8 mouse cellular contexts compared by ENCODE assay signal in the genomic region with DNA sequence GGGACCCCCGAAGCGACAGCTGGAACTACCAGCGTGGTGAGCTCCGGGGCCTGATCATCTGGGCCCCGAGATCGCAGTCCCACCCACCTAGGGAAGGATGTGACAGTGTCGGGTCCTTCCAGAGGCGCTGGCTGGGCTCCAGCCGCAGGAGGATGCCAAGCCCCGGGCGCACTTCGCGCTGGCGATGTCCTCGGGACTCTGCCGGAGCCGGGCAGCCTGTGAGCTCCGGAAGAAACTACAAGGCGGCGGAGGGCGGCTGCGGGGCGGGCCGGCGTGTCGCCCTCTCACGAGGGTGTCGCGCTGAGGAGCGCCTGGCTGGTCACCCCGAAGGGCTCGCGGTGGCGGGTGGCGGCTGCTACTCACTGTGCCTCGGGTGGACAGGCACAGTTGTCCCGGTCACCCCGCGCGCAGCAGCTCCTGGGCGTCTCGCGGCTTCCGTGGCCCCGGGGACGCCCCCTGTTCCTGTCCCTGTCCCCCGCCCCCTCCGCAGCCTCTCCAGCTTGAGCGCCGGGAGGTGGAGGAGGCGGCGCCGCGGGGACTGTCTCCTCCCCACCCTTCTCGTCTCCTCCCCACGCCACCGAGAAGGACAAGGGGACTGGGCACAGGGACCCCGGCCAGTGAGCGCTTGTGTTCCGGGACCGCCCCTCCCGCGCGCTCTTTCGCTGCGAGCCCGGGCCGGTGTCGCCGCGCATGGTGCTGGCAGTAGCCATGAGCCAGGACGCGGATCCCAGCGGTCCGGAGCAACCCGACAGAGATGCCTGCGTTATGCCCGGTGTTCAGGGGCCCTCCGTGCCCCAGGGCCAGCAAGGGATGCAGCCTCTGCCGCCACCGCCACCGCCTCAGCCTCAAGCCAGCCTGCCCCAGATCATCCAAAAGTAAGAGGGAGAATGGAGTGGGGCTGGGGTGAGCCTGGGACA. TPM values are rescaled to one million over a fixed set of nuclear protein-coding genes. Genes with fewer than 3 reads are reported as not detected.
DNase-seq lines count a peak whose midpoint lies in the region; ATAC-seq and TF ChIP-seq lines count a peak whose summit lies in the region.

Rbm20 (plus strand) TSS at position 589 of the 917 bp plus-strand sequence.

- no peaks in the 10 kb centered on the region for H3K9me3 ChIP-seq in ES-E14 (ENCODE audit: control insufficient read depth, insufficient read depth, low read depth, low read length)
- H3K9me3 ChIP-seq in embryonic facial prominence, embryonic 10.5 days = no peaks in the 10 kb centered on the region
- no peaks in the 10 kb centered on the region for H3K9me3 ChIP-seq in liver, embryonic 15.5 days (replicated peaks)
- H3K9me3 ChIP-seq in neural tube, embryonic 14.5 days (ENCODE audit: control insufficient read depth, low read length) = no peaks in the 10 kb centered on the region

- no peaks in the 10 kb centered on the region for H3K36me3 ChIP-seq in ES-E14 (ENCODE audit: control insufficient read depth, insufficient read depth, low read length, poor library complexity, severe bottlenecking)
- H3K36me3 ChIP-seq in embryonic facial prominence, embryonic 10.5 days (replicated peaks) = no peaks in the 10 kb centered on the region
- no peaks in the 10 kb centered on the region for H3K36me3 ChIP-seq in liver, embryonic 15.5 days (replicated peaks)
- no peaks in the 10 kb centered on the region for H3K36me3 ChIP-seq in neural tube, embryonic 14.5 days (ENCODE audit: control insufficient read depth, insufficient read depth, low read length)

- no peak within 1 kb of the TSS for H3K27ac ChIP-seq in ES-E14 (ENCODE audit: insufficient read depth, low read depth, low read length, poor library complexity, severe bottlenecking)
- H3K27ac ChIP-seq in embryonic facial prominence, embryonic 10.5 days (replicated peaks) = peak within 1 kb of the TSS; percentile 74
- no peak within 1 kb of the TSS for H3K27ac ChIP-seq in liver, embryonic 15.5 days (replicated peaks)
- H3K27ac ChIP-seq in neural tube, embryonic 14.5 days (ENCODE audit: low read depth, low read length) = no peak within 1 kb of the TSS

- H3K4me1 ChIP-seq in ES-E14 (ENCODE audit: control insufficient read depth in 2 of 2, insufficient read depth in 2 of 2, low read length in 2 of 2, poor library complexity in 1 of 2) = peaks cover 1 to 9% of the 10 kb centered on the region in 2 experiments; a peak in 3 of 4 replicates
- H3K4me1 ChIP-seq in embryonic facial prominence, embryonic 10.5 days = peaks cover 30% of the 10 kb centered on the region
- peaks cover 14% of the 10 kb centered on the region for H3K4me1 ChIP-seq in liver, embryonic 15.5 days (replicated peaks)
- H3K4me1 ChIP-seq in neural tube, embryonic 14.5 days (ENCODE audit: control insufficient read depth, insufficient read depth, low read length) = peaks cover 13% of the 10 kb centered on the region

- WGBS in embryonic facial prominence, embryonic 10.5 days = under 1% methylated on average over 81 of the region's 82 CpGs
- WGBS in liver, embryonic 15.5 days (ENCODE audit: insufficient replicate concordance) = under 1% methylated on average over 81 of the region's 82 CpGs
- WGBS in neural tube, embryonic 14.5 days = under 1% methylated on average over 79 of the region's 82 CpGs

- peak; percentile 26 to 38 for DNase-seq in B cell, adult 2 months
- DNase-seq in ES-E14 (ENCODE audit: low read depth, low spot score) = no peak
- peak; percentile 72 for DNase-seq in embryonic facial prominence, embryonic 10.5 days (ENCODE audit: low spot score)
- DNase-seq in heart, adult 8-10 months (ENCODE audit: low spot score) = peak; percentile 62
- peak; percentile 19 for DNase-seq in kidney, adult 11 months

- ATAC-seq in liver, embryonic 15.5 days (ENCODE audit: insufficient read depth) = no peak
- peak; percentile 84 for ATAC-seq in neural tube, embryonic 14.5 days (ENCODE audit: low read depth)
- no peak for ATAC-seq in erythroid progenitor cell, adult 5-6 weeks (replicated peaks; ENCODE audit: low FRiP score, poor library complexity, severe bottlenecking)

- peaks cover 79% of the 10 kb centered on the region for H3K27me3 ChIP-seq in embryonic facial prominence, embryonic 10.5 days (replicated peaks; ENCODE audit: low read depth, poor library complexity, severe bottlenecking)
- H3K27me3 ChIP-seq in liver, embryonic 15.5 days = peaks cover 88% of the 10 kb centered on the region
- peaks cover 14% of the 10 kb centered on the region for H3K27me3 ChIP-seq in neural tube, embryonic 14.5 days (ENCODE audit: control insufficient read depth, insufficient read depth, low read length)

- H3K9ac ChIP-seq in ES-E14 (ENCODE audit: insufficient read depth, low read depth, low read length, poor library complexity, severe bottlenecking) = peak within 1 kb of the TSS; percentile 65
- H3K9ac ChIP-seq in liver, embryonic 15.5 days = no peak within 1 kb of the TSS
- H3K9ac ChIP-seq in neural tube, embryonic 14.5 days (replicated peaks; ENCODE audit: low read depth, low read length) = peak within 1 kb of the TSS; percentile 56

- H3K4me2 ChIP-seq in liver, embryonic 15.5 days = peak within 1 kb of the TSS; percentile 70
- peak within 1 kb of the TSS; percentile 100 for H3K4me2 ChIP-seq in neural tube, embryonic 14.5 days (ENCODE audit: low read depth, low read length)

- peak within 1 kb of the TSS; percentile 77 to 79 for H3K4me3 ChIP-seq in ES-E14 (ENCODE audit: insufficient read depth in 1 of 2, low read depth in 1 of 2, low read length in 2 of 2, poor library complexity in 1 of 2, severe bottlenecking in 1 of 2)
- H3K4me3 ChIP-seq in embryonic facial prominence, embryonic 10.5 days = peak within 1 kb of the TSS; percentile 83
- peak within 1 kb of the TSS; percentile 48 for H3K4me3 ChIP-seq in liver, embryonic 15.5 days (replicated peaks)
- H3K4me3 ChIP-seq in neural tube, embryonic 14.5 days (ENCODE audit: low read depth, low read length) = peak within 1 kb of the TSS; percentile 61

- in situ Hi-C loops in ES-E14 (cut with MboI; ENCODE audit: low sequenced_read_pairs in 2 of 2, unreplicated experiment in 2 of 2) = no loop called here

TF ChIP-seq in ES-E14, 5 proteins besides CTCF, POLR2A, EP300 and RAD21:
- no peak for TF ChIP-seq MAFK (IDR thresholded peaks at IDR 0.05; ENCODE audit: insufficient read depth, low read depth, low read length)
- TF ChIP-seq ZC3H11A (IDR thresholded peaks at IDR 0.05; ENCODE audit: borderline replicate concordance, low read depth, low read length) = no peak
- no peak for TF ChIP-seq HCFC1 (IDR thresholded peaks at IDR 0.05; ENCODE audit: borderline replicate concordance, insufficient read depth, low read length)
- no peak for TF ChIP-seq ZNF384 (IDR thresholded peaks at IDR 0.05; ENCODE audit: low read depth, low read length)
- no peak for TF ChIP-seq CHD2 (IDR thresholded peaks at IDR 0.05; ENCODE audit: low read depth, low read length)

RNA-seq across cellular contexts. Expression of gene Rbm20, which starts in this region (rescaled TPM):
- total RNA-seq in ES-E14 (2012; rRNA removed) = 1.4 and 2.5 TPM in 2 replicates
- 0.87 and 1.2 TPM in 2 replicates for polyA plus RNA-seq in embryonic facial prominence, embryonic 10.5 days (2016; fragmentation: Nextera tagmentation; extraction: Ambion mirVana)
- 100 to 1,000 TPM; 232 to 257 (median 245) TPM for total RNA-seq in heart, adult 8-10 months (2022)
- polyA plus RNA-seq in liver, embryonic 15.5 days (2015; fragmentation: Nextera tagmentation; extraction: Ambion mirVana) = 0.12 and 0.15 TPM in 2 replicates
- 0.53 and 1.2 TPM in 2 replicates for polyA plus RNA-seq in neural tube, embryonic 14.5 days (2014; fragmentation: Nextera tagmentation; extraction: Ambion mirVana)
- not detected in 2 replicates for total RNA-seq in erythroid progenitor cell, adult 5-6 weeks (2015; ENCODE audit: low replicate concordance)
- total RNA-seq in erythroid progenitor cell, adult 5-6 weeks (2017; ENCODE audit: low replicate concordance) = 0.61 TPM in 1 of 2 replicates, not detected in the other

Comparison
In these comparisons a context has a peak if more than half of its experiments do, and no peak if none do; other contexts are left out.
1. RNA of gene Rbm20 (total RNA-seq): 232 to 257 TPM in heart, adult 8-10 months; 1.4 to 2.5 TPM in ES-E14 and 0.61 TPM in erythroid progenitor cell, adult 5-6 weeks; every median in the first group is over 10 times any median in the second.
2. Peak in every context shown above with its lines, with median percentiles within 50 percentile points of each other: H3K4me3 ChIP-seq.